Mouse (Mus musculus) limb, embryonic 11.5 days (tissue): ENCODE results near the gene Meioc. TPM values are rescaled to one million over a fixed set of nuclear protein-coding genes. Genes with fewer than 3 reads are reported as not detected.
"Not testable (repeated sequence)": the region's sequence is repeated elsewhere in the genome, so short reads cannot be mapped to it uniquely, and the experiment has no call there.

Experiments used
- ATAC-seq: fragments of 200-750 bp; cut with Nextera tagmentation; 2 replicates; pipeline ENCODE4 v1.8.0; 2017; ENCODE audit warnings: low read depth; ENCODE audit not compliant: insufficient number of reproducible peaks, low FRiP score, low TSS enrichment
- DNase-seq: peaks from one replicate; pipeline ENCODE4 v3.0.0-alpha.2; 2015; ENCODE audit warnings: low spot score
- H3K27ac ChIP-seq: fragments of 300-500 bp; sonication (generic); replicated peaks from 2 replicates; pipeline ENCODE4 v1.5.1; 2014; ENCODE audit warnings: low read depth, mild to moderate bottlenecking, low read length
- H3K27me3 ChIP-seq: fragments of 300-500 bp; sonication (generic); 2 replicates; pipeline ENCODE4 v1.6.1; 2014; ENCODE audit warnings: mild to moderate bottlenecking, low read length, mixed read lengths; ENCODE audit not compliant: control insufficient read depth, insufficient read depth
- H3K36me3 ChIP-seq: fragments of 300-500 bp; sonication (generic); 2 replicates; pipeline ENCODE4 v1.6.1; 2014; ENCODE audit warnings: mild to moderate bottlenecking, low read length, moderate library complexity, mixed read lengths; ENCODE audit not compliant: control insufficient read depth, insufficient read depth
- H3K4me1 ChIP-seq: fragments of 300-500 bp; sonication (generic); 2 replicates; pipeline ENCODE4 v1.6.1; 2014; ENCODE audit warnings: low read length, mixed read lengths; ENCODE audit not compliant: control insufficient read depth, insufficient read depth
- H3K4me2 ChIP-seq: fragments of 300-500 bp; sonication (generic); 2 replicates; pipeline ENCODE4 v1.6.1; 2014; ENCODE audit warnings: low read depth, mild to moderate bottlenecking, moderate library complexity; ENCODE audit not compliant: severe bottlenecking
- H3K4me3 ChIP-seq: fragments of 300-500 bp; sonication (generic); 2 replicates; pipeline ENCODE4 v1.5.1; 2014; ENCODE audit warnings: low read depth, low read length
- H3K9ac ChIP-seq: fragments of 300-500 bp; sonication (generic); 2 replicates; pipeline ENCODE4 v1.6.1; 2014; ENCODE audit warnings: mild to moderate bottlenecking, low read length
- H3K9me3 ChIP-seq: fragments of 300-500 bp; sonication (generic); 2 replicates; pipeline ENCODE4 v1.6.1; 2016; ENCODE audit warnings: low read length; ENCODE audit not compliant: control insufficient read depth
- WGBS: fragments of 180-500 bp; shearing (Covaris S2); extraction: QIAGEN DNeasy Blood & Tissue Kit; methylation state at CpG from one replicate; pipeline ENCODE4 v1.1.7; 2014; 5-methylcytosine and 5-hydroxymethylcytosine counted together
- polyA plus RNA-seq: library from polyadenylated mRNA; unstranded; fragments of >200 nt; fragmentation: Nextera tagmentation; extraction: Ambion mirVana; gene quantifications from 2 replicates; pipeline ENCODE4 v1.2.1, GENCODE M21; 2014

Gene Meioc
- polyA plus RNA-seq, 1 experiment from 2014 or later, result 1.2 TPM

GRCm38 (mm10) chr11:102697338-102698017, 34.0 kb downstream of the Meioc start, which contains the start of gene Ccdc43:
Ccdc43 (minus strand) TSS chr11:102697782.
- no peaks in the 10 kb centered on the region for H3K36me3 ChIP-seq
- H3K9me3 ChIP-seq, result no peaks in the 10 kb centered on the region; the same call in 1 of the 2 replicates
- H3K4me2 ChIP-seq, result peak within 1 kb of the TSS; percentile 70
- H3K27me3 ChIP-seq, result no peaks in the 10 kb centered on the region
- DNase-seq, result peak; percentile 91
- peak; percentile 86 for ATAC-seq
- peak within 1 kb of the TSS; percentile 90 for H3K9ac ChIP-seq
- peaks cover 7% of the 10 kb centered on the region; the same call in 1 of the 2 replicates for H3K4me1 ChIP-seq
- peak within 1 kb of the TSS; percentile 77 for H3K4me3 ChIP-seq
- WGBS, result under 1% methylated on average over 49 of the region's 49 CpGs
- no peak within 1 kb of the TSS for H3K27ac ChIP-seq

- Histone ChIP-seq H3K4me2 (peak overlapping the region; percentile 70), H3K4me3 (peak overlapping the region; percentile 77), H3K9ac (peak overlapping the region; percentile 90), H3K27ac (no peak overlapping the region), H3K4me1 (peaks cover 7% of the 10 kb centered on the region; the same call in 1 of the 2 replicates), H3K27me3 (no peaks in the 10 kb centered on the region), H3K36me3 (no peaks in the 10 kb centered on the region), H3K9me3 (no peaks in the 10 kb centered on the region; the same call in 1 of the 2 replicates)
- ATAC-seq (no peak), DNase-seq (no peak)
- 22% methylated on average over 9 of the region's 9 CpGs for WGBS
Measured at GRCm38 (mm10) chr11:102698018-102698476, 34.5 kb downstream of the Meioc start.

- H3K9ac ChIP-seq, H3K4me3 ChIP-seq, H3K27me3 ChIP-seq, ATAC-seq, H3K4me2 ChIP-seq, H3K36me3 ChIP-seq, H3K9me3 ChIP-seq, H3K4me1 ChIP-seq, DNase-seq, H3K27ac ChIP-seq: not testable (repeated sequence)
- 94% methylated on average over 6 of the region's 6 CpGs for WGBS
Measured at GRCm38 (mm10) chr11:102702206-102702605, 38.7 kb downstream of the Meioc start.

- Histone ChIP-seq H3K4me3 (no peak overlapping the region), H3K27me3 (no peaks in the 10 kb centered on the region), H3K4me2 (no peak overlapping the region), H3K9ac (no peak overlapping the region), H3K4me1 (no peaks in the 10 kb centered on the region), H3K27ac (no peak overlapping the region), H3K36me3 (no peaks in the 10 kb centered on the region), H3K9me3 (no peaks in the 10 kb centered on the region)
- 98% methylated on average over 4 of the region's 4 CpGs for WGBS
- no peak for ATAC-seq
- no peak for DNase-seq
Measured at GRCm38 (mm10) chr11:102712411-102712810, 48.9 kb downstream of the Meioc start.

- H3K4me1 ChIP-seq, H3K4me2 ChIP-seq, H3K36me3 ChIP-seq, H3K27ac ChIP-seq, DNase-seq, H3K4me3 ChIP-seq, H3K9me3 ChIP-seq, H3K9ac ChIP-seq, H3K27me3 ChIP-seq, ATAC-seq: not testable (repeated sequence)
- WGBS, result 83% methylated on average over 2 of the region's 2 CpGs
Measured at GRCm38 (mm10) chr11:102714578-102714977, 51.1 kb downstream of the Meioc start.

- Histone ChIP-seq H3K27me3 (no peaks in the 10 kb centered on the region), H3K4me3 (no peak overlapping the region), H3K4me2 (no peak overlapping the region), H3K36me3 (no peaks in the 10 kb centered on the region), H3K9me3 (no peaks in the 10 kb centered on the region), H3K4me1 (no peaks in the 10 kb centered on the region), H3K27ac (no peak overlapping the region), H3K9ac (no peak overlapping the region)
- no peak for ATAC-seq
- 78% methylated on average over 7 of the region's 7 CpGs for WGBS
- no peak for DNase-seq
Measured at GRCm38 (mm10) chr11:102716135-102716534, 52.6 kb downstream of the Meioc start.

GRCm38 (mm10) chr11:102725574-102725973, 62.1 kb downstream of the Meioc start:
- H3K9me3 ChIP-seq, result no peaks in the 10 kb centered on the region
- DNase-seq (peak; percentile 29), ATAC-seq (no peak)
- H3K4me3 ChIP-seq, result no peak overlapping the region
- H3K9ac ChIP-seq, result no peak overlapping the region
- H3K27ac ChIP-seq, result no peak overlapping the region
- 22% methylated on average over 3 of the region's 3 CpGs for WGBS
- no peak overlapping the region for H3K4me2 ChIP-seq
- no peaks in the 10 kb centered on the region for H3K27me3 ChIP-seq
- H3K36me3 ChIP-seq, result no peaks in the 10 kb centered on the region
- H3K4me1 ChIP-seq, result no peaks in the 10 kb centered on the region

GRCm38 (mm10) chr11:102728614-102729013, 65.1 kb downstream of the Meioc start:
- H3K27ac ChIP-seq, result no peak overlapping the region
- ATAC-seq (no peak), DNase-seq (peak; percentile 47)
- WGBS, result 33% methylated on average over 7 of the region's 7 CpGs
- no peak overlapping the region for H3K4me2 ChIP-seq
- no peak overlapping the region for H3K9ac ChIP-seq
- no peaks in the 10 kb centered on the region for H3K27me3 ChIP-seq
- no peaks in the 10 kb centered on the region for H3K36me3 ChIP-seq
- no peaks in the 10 kb centered on the region for H3K9me3 ChIP-seq
- no peaks in the 10 kb centered on the region for H3K4me1 ChIP-seq
- H3K4me3 ChIP-seq, result no peak overlapping the region
